Mouse (Mus musculus): ENCODE results near the gene E130114P18Rik.

GRCm38 (mm10) chr4:97743932-97744331, 33.9 kb downstream of the E130114P18Rik start:
- no peak for TF ChIP-seq POLR2A (IDR thresholded peaks at IDR 0.05; ENCODE audit: low read depth, low read length)
- TF ChIP-seq CTCF (IDR thresholded peaks at IDR 0.05; ENCODE audit: extremely low read depth, insufficient read length, insufficient replicate concordance, low read depth, low read length): no peak

Data from small intestine, adult 2 months (tissue).